Mouse (Mus musculus) naive thymus-derived CD4-positive, alpha-beta T cell, adult 5 months (primary cell): ENCODE data around the gene Klf3. TPM values are rescaled to one million over a fixed set of nuclear protein-coding genes. Genes with fewer than 3 reads are reported as not detected.

Experiments used
- polyA plus RNA-seq: library from polyadenylated mRNA; unstranded; fragments of 100-300 nt; shearing (Covaris generic); gene quantifications from one replicate; pipeline ENCODE4 v1.2.1, GENCODE M21; 2017

Klf3 gene
- 669 TPM for polyA plus RNA-seq

GRCm38 (mm10) chr5:64802795-64803719 lies at the start of gene Klf3:
Gene Klf3, plus strand, starts transcription at chr5:64803388.

Other genes with a start within 250 kb of the Klf3 start
- gene Tlr1, start 130.2 kb downstream of the Klf3 start, polyA plus RNA-seq, result 25.3 TPM
- 2.3 TPM for gene Tlr6, start 156.7 kb downstream of the Klf3 start, polyA plus RNA-seq
- 1.6 TPM for gene Fam114a1, start 166.7 kb downstream of the Klf3 start, polyA plus RNA-seq